Mouse (Mus musculus) frontal cortex, postnatal 36 days (tissue): Measurements from ENCODE around the gene Zmym4.

Experiments
- DNase-seq, 2 experiments: peaks; one replicate each; pipeline ENCODE4 v3.0.0; 2022; ENCODE audit warnings: low spot score in 2 of 2

Zmym4 gene

GRCm38 (mm10) chr4:126822891-126823882 is 144.7 kb downstream of the Zmym4 start:
- peak; percentile 15 to 42 for DNase-seq

- DNase-seq, result no peak
Measured at GRCm38 (mm10) chr4:126814854-126815253, 153.1 kb downstream of the Zmym4 start.

GRCm38 (mm10) chr4:126813212-126813611 is 154.7 kb downstream of the Zmym4 start:
- DNase-seq, result no peak
